Mouse (Mus musculus) liver, adult 2 months (tissue): ENCODE results near the gene Zfp462. TPM values are rescaled to one million over a fixed set of nuclear protein-coding genes. Genes with fewer than 3 reads are reported as not detected.

ENCODE experiments used
- DNase-seq: peaks from one replicate; pipeline ENCODE4 v3.0.0-alpha.2; 2011; ENCODE audit warnings: low read depth, low spot score; ENCODE audit errors: extremely low read depth
- H3K27ac ChIP-seq: fragments of 200-500 bp; replicated peaks from 2 replicates; pipeline ENCODE4 v1.5.1; 2012; ENCODE audit warnings: low read depth, mild to moderate bottlenecking, control low read depth, inconsistent platforms, low read length; ENCODE audit not compliant: insufficient read depth
- H3K27me3 ChIP-seq: fragments of 200-500 bp; 2 replicates; pipeline ENCODE4 v1.6.1; 2012; ENCODE audit warnings: mild to moderate bottlenecking, moderate library complexity, low read length, inconsistent platforms; ENCODE audit not compliant: control insufficient read depth, insufficient read depth
- H3K36me3 ChIP-seq: fragments of 200-500 bp; 2 replicates; pipeline ENCODE4 v1.6.1; 2012; ENCODE audit warnings: low read length, inconsistent platforms; ENCODE audit not compliant: control insufficient read depth, insufficient read depth
- H3K4me1 ChIP-seq: fragments of 200-500 bp; 2 replicates; pipeline ENCODE4 v1.6.1; 2011; ENCODE audit warnings: low read length; ENCODE audit not compliant: control insufficient read depth, insufficient read depth
- H3K4me3 ChIP-seq: fragments of 200-500 bp; 2 replicates; pipeline ENCODE4 v1.5.1; 2011; ENCODE audit warnings: low read depth, mild to moderate bottlenecking, control low read depth, low read length, moderate library complexity; ENCODE audit not compliant: insufficient read depth
- H3K79me2 ChIP-seq: fragments of 200-500 bp; 2 replicates; pipeline ENCODE4 v1.6.1; 2012; ENCODE audit warnings: inconsistent platforms, mild to moderate bottlenecking, low read length, moderate library complexity; ENCODE audit not compliant: control insufficient read depth, insufficient read depth
- H3K9ac ChIP-seq: fragments of 200-500 bp; 2 replicates; pipeline ENCODE4 v1.6.1; 2012; ENCODE audit warnings: low read depth, mild to moderate bottlenecking, control low read depth, inconsistent platforms, low read length
- CTCF ChIP-seq: fragments of 200-500 bp; IDR thresholded peaks from 2 replicates; pipeline ENCODE4 v1.5.1; 2011; ENCODE audit warnings: low read depth, low read length, control low read depth
- POLR2A ChIP-seq: fragments of 200-500 bp; IDR thresholded peaks from 2 replicates; pipeline ENCODE4 v1.6.1; 2011; ENCODE audit warnings: low read length, control low read depth; ENCODE audit not compliant: insufficient read depth; ENCODE audit errors: extremely low read depth
- WGBS: fragments of 180-500 bp; shearing (Covaris S2); methylation state at CpG from one replicate; pipeline ENCODE4 v1.1.7; 2018; 5-methylcytosine and 5-hydroxymethylcytosine counted together
- polyA plus RNA-seq: library from polyadenylated mRNA; depleted of rRNA; stranded (reverse); fragments of >200 nt; gene quantifications from 2 replicates; pipeline ENCODE4 v1.2.3, GENCODE M21; 2012
- total RNA-seq: library from RNA; depleted of rRNA; stranded (reverse); fragments of >200 nt; gene quantifications from 2 replicates; pipeline ENCODE4 v1.2.3, GENCODE M21; 2014

Zfp462 gene
- total and polyA plus RNA-seq, 2 experiments: 0.18 to 0.22 TPM

- no peak for TF ChIP-seq CTCF
- TF ChIP-seq POLR2A: no peak
- no peaks in the 10 kb centered on the region for H3K27me3 ChIP-seq
- H3K27ac ChIP-seq: no peak overlapping the region
- no peak overlapping the region for H3K9ac ChIP-seq
- no peak overlapping the region for H3K4me3 ChIP-seq
- WGBS: 82% methylated on average over 6 of the region's 6 CpGs
- no peaks in the 10 kb centered on the region for H3K79me2 ChIP-seq
- no peaks in the 10 kb centered on the region for H3K4me1 ChIP-seq
- DNase-seq: no peak
- H3K36me3 ChIP-seq: no peaks in the 10 kb centered on the region
These were observed 139.3 kb downstream of the Zfp462 start for GRCm38 (mm10) chr4:55084080-55084688.

GRCm38 (mm10) chr4:55088153-55088552 is 143.3 kb downstream of the Zfp462 start:
- Histone ChIP-seq H3K27ac (no peak overlapping the region), H3K9ac (no peak overlapping the region), H3K27me3 (no peaks in the 10 kb centered on the region), H3K4me3 (no peak overlapping the region), H3K79me2 (no peaks in the 10 kb centered on the region), H3K4me1 (no peaks in the 10 kb centered on the region), H3K36me3 (no peaks in the 10 kb centered on the region)
- 92% methylated on average over 3 of the region's 3 CpGs for WGBS
- no peak for DNase-seq
- TF ChIP-seq CTCF (no peak), POLR2A (no peak)

GRCm38 (mm10) chr4:55088922-55089321 is 144.1 kb downstream of the Zfp462 start:
- Histone ChIP-seq H3K27ac (no peak overlapping the region), H3K4me1 (no peaks in the 10 kb centered on the region), H3K79me2 (no peaks in the 10 kb centered on the region), H3K4me3 (no peak overlapping the region), H3K9ac (no peak overlapping the region), H3K27me3 (no peaks in the 10 kb centered on the region), H3K36me3 (no peaks in the 10 kb centered on the region)
- TF ChIP-seq POLR2A (no peak), CTCF (no peak)
- DNase-seq: no peak
- WGBS: 76% methylated on average over 6 of the region's 6 CpGs

- Histone ChIP-seq H3K79me2 (no peaks in the 10 kb centered on the region), H3K9ac (no peak overlapping the region), H3K27ac (no peak overlapping the region), H3K4me1 (no peaks in the 10 kb centered on the region), H3K36me3 (no peaks in the 10 kb centered on the region), H3K4me3 (no peak overlapping the region), H3K27me3 (no peaks in the 10 kb centered on the region)
- DNase-seq: no peak
- no peak for TF ChIP-seq CTCF
- TF ChIP-seq POLR2A: no peak
- WGBS: 72% methylated on average over 2 of the region's 2 CpGs
These were observed 152.3 kb downstream of the Zfp462 start for GRCm38 (mm10) chr4:55097157-55097556.

- Histone ChIP-seq H3K27me3 (no peaks in the 10 kb centered on the region), H3K27ac (no peak overlapping the region), H3K4me1 (no peaks in the 10 kb centered on the region), H3K36me3 (no peaks in the 10 kb centered on the region), H3K79me2 (no peaks in the 10 kb centered on the region), H3K4me3 (no peak overlapping the region), H3K9ac (no peak overlapping the region)
- 77% methylated on average over 6 of the region's 6 CpGs for WGBS
- TF ChIP-seq POLR2A: no peak
- TF ChIP-seq CTCF: no peak
- no peak for DNase-seq
These were observed 153.5 kb downstream of the Zfp462 start for GRCm38 (mm10) chr4:55098366-55098765.

GRCm38 (mm10) chr4:55100851-55101250 is 156.0 kb downstream of the Zfp462 start:
- no peaks in the 10 kb centered on the region for H3K36me3 ChIP-seq
- no peaks in the 10 kb centered on the region for H3K79me2 ChIP-seq
- no peak for DNase-seq
- TF ChIP-seq POLR2A (no peak), CTCF (peak; percentile 40)
- no peaks in the 10 kb centered on the region for H3K27me3 ChIP-seq
- H3K9ac ChIP-seq: no peak overlapping the region
- H3K4me1 ChIP-seq: no peaks in the 10 kb centered on the region
- 81% methylated on average over 2 of the region's 2 CpGs for WGBS
- no peak overlapping the region for H3K27ac ChIP-seq
- no peak overlapping the region for H3K4me3 ChIP-seq
